Comparison of ENCODE assay signal across 30 mouse cellular contexts in the genomic region with DNA sequence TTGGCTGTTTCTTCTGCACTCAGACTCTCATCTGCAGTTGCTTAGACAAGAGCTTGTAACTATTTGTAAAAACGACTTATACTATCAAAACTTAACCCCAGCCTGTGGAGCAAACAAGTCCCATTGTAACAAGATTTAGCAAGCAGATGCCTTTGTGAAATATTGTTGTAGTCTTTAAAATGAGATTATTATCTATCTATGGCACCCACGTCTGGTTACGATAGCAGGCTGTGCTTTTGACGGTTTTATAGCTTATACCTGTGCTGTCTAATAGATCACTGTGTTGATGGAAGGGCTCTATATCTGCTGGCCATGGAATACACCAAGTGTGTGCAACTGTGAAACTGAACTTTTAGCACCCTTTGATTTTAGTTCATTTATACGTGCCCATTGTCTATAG.
"Had no signal": no experiment of that assay in that cellular context is flagged by ENCODE, and none has a peak within 500 bp of the region (broad histone marks: within the 10 kb centered on the region; RNA-seq: fewer than 3 reads in every experiment).

No protein-coding gene starts in this region.

- H3K27ac ChIP-seq: heart, embryonic 13.5 days; heart, embryonic 15.5 days; hindbrain, embryonic 10.5 days; hindbrain, embryonic 12.5 days; hindbrain, embryonic 13.5 days; hindbrain, embryonic 14.5 days; hindbrain, embryonic 15.5 days; hindbrain, postnatal 0 days; intestine, embryonic 15.5 days; kidney, embryonic 15.5 days; kidney, postnatal 0 days; layer of hippocampus, adult 2 months; left cerebral cortex, adult 2 months had no signal

- DNase-seq: heart, postnatal 10 days; heart, postnatal 14 days; heart, postnatal 36 days; heart, postnatal 4 days; kidney, adult 11 months; kidney, adult 18-20 months; kidney, adult 2 months; kidney, adult 8-10 months; kidney, adult 9 months; kidney, postnatal 10 days; kidney, postnatal 14 days; kidney, postnatal 25 days; kidney, postnatal 36 days; kidney, postnatal 4 days; layer of hippocampus, adult 9-11 months; layer of hippocampus, postnatal 36 days had no signal

- H3K9me3 ChIP-seq: heart, embryonic 12.5 days; heart, embryonic 13.5 days; heart, embryonic 15.5 days; hindbrain, embryonic 10.5 days; hindbrain, embryonic 12.5 days; hindbrain, embryonic 13.5 days; hindbrain, embryonic 15.5 days; intestine, embryonic 15.5 days; kidney, embryonic 15.5 days had no signal

- H3K4me3 ChIP-seq: heart, embryonic 12.5 days; heart, embryonic 13.5 days; heart, embryonic 15.5 days; hindbrain, embryonic 10.5 days; hindbrain, embryonic 12.5 days; hindbrain, embryonic 13.5 days; hindbrain, embryonic 15.5 days; intestine, embryonic 15.5 days; kidney, embryonic 15.5 days; layer of hippocampus, adult 2 months; left cerebral cortex, adult 2 months had no signal

- H3K36me3 ChIP-seq: heart, embryonic 12.5 days; heart, embryonic 13.5 days; heart, embryonic 15.5 days; hindbrain, embryonic 10.5 days; hindbrain, embryonic 12.5 days; hindbrain, embryonic 13.5 days; hindbrain, embryonic 15.5 days; intestine, embryonic 15.5 days; kidney, embryonic 15.5 days had no signal

- H3K27me3 ChIP-seq: heart, embryonic 12.5 days; heart, embryonic 13.5 days; heart, embryonic 15.5 days; hindbrain, embryonic 12.5 days; hindbrain, embryonic 13.5 days; hindbrain, embryonic 15.5 days; intestine, embryonic 15.5 days; kidney, embryonic 15.5 days had no signal

- H3K4me1 ChIP-seq: heart, embryonic 12.5 days; heart, embryonic 13.5 days; heart, embryonic 15.5 days; hindbrain, embryonic 10.5 days; hindbrain, embryonic 12.5 days; hindbrain, embryonic 13.5 days; hindbrain, embryonic 15.5 days; intestine, embryonic 15.5 days; kidney, embryonic 15.5 days had no signal
